Mouse (Mus musculus): ENCODE data around the gene Sdha.

DNA sequence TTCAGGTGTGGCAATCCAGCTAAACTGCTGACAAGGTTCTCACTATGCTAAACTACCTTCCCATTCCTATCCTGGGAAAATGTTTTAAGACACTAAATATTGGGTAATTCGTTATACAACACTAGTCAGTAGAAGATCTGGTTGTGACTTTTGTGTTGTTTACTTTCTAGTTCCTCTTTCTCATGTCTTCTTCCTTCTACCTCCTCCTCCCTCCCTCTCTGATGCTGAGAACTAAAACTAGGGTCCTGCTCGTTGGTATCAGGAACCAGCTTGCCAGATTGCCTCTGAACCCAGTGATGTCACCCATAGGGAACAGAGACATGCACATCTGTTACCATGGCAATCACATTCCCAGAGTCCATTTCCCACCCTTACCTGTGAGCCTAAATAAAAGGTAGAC is 12.1 kb upstream of the Sdha start:
- TF ChIP-seq POLR2A (IDR thresholded peaks at IDR 0.05; ENCODE audit: borderline replicate concordance, extremely low read depth, insufficient read depth, insufficient read length, poor library complexity, severe bottlenecking) (no peak), CTCF (IDR thresholded peaks at IDR 0.05; ENCODE audit: borderline replicate concordance, extremely low read depth, insufficient read depth, insufficient read length) (no peak)

Data from brain, embryonic 14.5 days (tissue).